22 mouse cellular contexts compared by ENCODE assay signal in genomic region chr19:36237751-36238150, GRCm38 (mm10).
A peak's percentile ranks its signal among the peaks of the same experiment; 100 is the strongest.
DNase-seq lines count a peak whose midpoint lies in the region; ATAC-seq and TF ChIP-seq lines count a peak whose summit lies in the region.
"Had no signal": no experiment of that assay in that cellular context is flagged by ENCODE, and none has a peak within 500 bp of the region (broad histone marks: within the 10 kb centered on the region; RNA-seq: fewer than 3 reads in every experiment).

No protein-coding gene starts in this region.

- peaks cover 17% of the 10 kb centered on the region; the same call in 1 of the 2 replicates for H3K4me1 ChIP-seq in lung, embryonic 15.5 days
- H3K4me1 ChIP-seq in midbrain, postnatal 0 days (ENCODE audit: insufficient read depth, low read length): no peaks in the 10 kb centered on the region
- H3K4me1 ChIP-seq: forebrain, embryonic 13.5 days; hindbrain, embryonic 12.5 days; midbrain, embryonic 13.5 days; neural tube, embryonic 12.5 days had no signal

- H3K4me2 ChIP-seq in lung, embryonic 15.5 days: no peak overlapping the region
- peak overlapping the region; percentile 25 for H3K4me2 ChIP-seq in myocyte (ENCODE audit: low read depth)
- no peak overlapping the region for H3K4me2 ChIP-seq in midbrain, postnatal 0 days (ENCODE audit: low read depth, low read length, poor library complexity, severe bottlenecking)
- H3K4me2 ChIP-seq: embryonic facial prominence, embryonic 12.5 days; forebrain, embryonic 13.5 days; hindbrain, embryonic 12.5 days; midbrain, embryonic 13.5 days; neural tube, embryonic 12.5 days had no signal

- peak overlapping the region; percentile 24; the same call in 1 of the 2 replicates for H3K27ac ChIP-seq in lung, embryonic 15.5 days
- H3K27ac ChIP-seq in midbrain, postnatal 0 days (ENCODE audit: low read depth, low read length): no peak overlapping the region
- H3K27ac ChIP-seq: embryonic facial prominence, embryonic 12.5 days; forebrain, embryonic 13.5 days; gastrocnemius, adult 2 months; hindbrain, embryonic 12.5 days; layer of hippocampus, adult 2 months; midbrain, embryonic 13.5 days; neural tube, embryonic 12.5 days had no signal

- no peaks in the 10 kb centered on the region for H3K79me2 ChIP-seq in myocyte (ENCODE audit: control insufficient read depth, insufficient read depth)

- peak; percentile 61 for DNase-seq in heart, adult 11 months
- DNase-seq in heart, postnatal 14 days: no peak
- no peak for DNase-seq in lung, postnatal 25 days (ENCODE audit: low spot score)
- peak; percentile 16 for DNase-seq in R1 (ENCODE audit: low read depth, low spot score)
- no peak for DNase-seq in T-cell, adult 2 months (ENCODE audit: low spot score)
- DNase-seq in midbrain, postnatal 0 days (ENCODE audit: low spot score): no peak
- DNase-seq: adrenal gland, postnatal 36 days; cerebellum, postnatal 25 days; gastrocnemius, adult 2 months; kidney, postnatal 25 days; layer of hippocampus, postnatal 36 days; right cerebral cortex, postnatal 14 days had no signal

- no peaks in the 10 kb centered on the region for H3K9me3 ChIP-seq in lung, embryonic 15.5 days
- no peaks in the 10 kb centered on the region for H3K9me3 ChIP-seq in midbrain, postnatal 0 days (ENCODE audit: low read length)
- H3K9me3 ChIP-seq: embryonic facial prominence, embryonic 12.5 days; forebrain, embryonic 13.5 days; hindbrain, embryonic 12.5 days; megakaryocyte, embryonic 14.5 days; midbrain, embryonic 13.5 days; neural tube, embryonic 12.5 days had no signal

- TF ChIP-seq CTCF in midbrain, postnatal 0 days (IDR thresholded peaks at IDR 0.05): no peak

- TF ChIP-seq POLR2A in myocyte (IDR thresholded peaks at IDR 0.05; ENCODE audit: insufficient read length, low read depth): no peak

- H3K9ac ChIP-seq in lung, embryonic 15.5 days: no peak overlapping the region
- no peak overlapping the region for H3K9ac ChIP-seq in midbrain, postnatal 0 days (replicated peaks; ENCODE audit: low read length, poor library complexity, severe bottlenecking)
- H3K9ac ChIP-seq: embryonic facial prominence, embryonic 12.5 days; forebrain, embryonic 13.5 days; hindbrain, embryonic 12.5 days; midbrain, embryonic 13.5 days; neural tube, embryonic 12.5 days had no signal

- no peak for ATAC-seq in lung, embryonic 15.5 days (ENCODE audit: borderline replicate concordance, extremely low read depth, low FRiP score, low TSS enrichment)
- ATAC-seq in midbrain, postnatal 0 days (ENCODE audit: low FRiP score): no peak
- ATAC-seq: forebrain, embryonic 13.5 days; intestine, postnatal 0 days; midbrain, embryonic 13.5 days had no signal

- H3ac ChIP-seq in myocyte (ENCODE audit: control insufficient read depth, insufficient read length): no peak overlapping the region

- intact Hi-C loops in heart, postnatal 14 days (cut with DNase I): no loop called here

- H3K4me3 ChIP-seq in lung, embryonic 15.5 days: no peak overlapping the region
- no peak overlapping the region for H3K4me3 ChIP-seq in myocyte
- no peak overlapping the region for H3K4me3 ChIP-seq in midbrain, postnatal 0 days (ENCODE audit: low read depth, low read length)
- H3K4me3 ChIP-seq: embryonic facial prominence, embryonic 12.5 days; forebrain, embryonic 13.5 days; gastrocnemius, adult 2 months; hindbrain, embryonic 12.5 days; layer of hippocampus, adult 2 months; megakaryocyte, embryonic 14.5 days; midbrain, embryonic 13.5 days; neural tube, embryonic 12.5 days had no signal

- H3K36me3 ChIP-seq in lung, embryonic 15.5 days: no peaks in the 10 kb centered on the region
- H3K36me3 ChIP-seq in myocyte (ENCODE audit: control insufficient read depth, insufficient read depth): no peaks in the 10 kb centered on the region
- H3K36me3 ChIP-seq in midbrain, postnatal 0 days (ENCODE audit: insufficient read depth, low read length): no peaks in the 10 kb centered on the region
- H3K36me3 ChIP-seq: embryonic facial prominence, embryonic 12.5 days; hindbrain, embryonic 12.5 days; midbrain, embryonic 13.5 days; neural tube, embryonic 12.5 days had no signal

- WGBS in lung, embryonic 15.5 days: 46% methylated on average over 3 of the region's 3 CpGs
- WGBS in midbrain, postnatal 0 days: 57% methylated on average over 3 of the region's 3 CpGs

- H3K27me3 ChIP-seq in lung, embryonic 15.5 days: no peaks in the 10 kb centered on the region
- no peaks in the 10 kb centered on the region for H3K27me3 ChIP-seq in myocyte (ENCODE audit: control insufficient read depth, insufficient read depth, insufficient read length)
- H3K27me3 ChIP-seq in midbrain, postnatal 0 days (ENCODE audit: insufficient read depth, low read length): no peaks in the 10 kb centered on the region
- H3K27me3 ChIP-seq: embryonic facial prominence, embryonic 12.5 days; forebrain, embryonic 13.5 days; hindbrain, embryonic 12.5 days; megakaryocyte, embryonic 14.5 days; midbrain, embryonic 13.5 days; neural tube, embryonic 12.5 days had no signal

TF ChIP-seq in myocyte, 11 proteins besides CTCF, POLR2A, EP300 and RAD21:
- no peak for TF ChIP-seq CEBPB (IDR thresholded peaks at IDR 0.05; ENCODE audit: insufficient read depth, poor library complexity, severe bottlenecking)
- no peak for TF ChIP-seq MYOD1 (IDR thresholded peaks at IDR 0.05; ENCODE audit: control insufficient read depth in 1 of 3, insufficient read length in 2 of 3, low read depth in 2 of 3)
- TF ChIP-seq TCF3 (IDR thresholded peaks at IDR 0.05; ENCODE audit: insufficient read length, low read depth): no peak
- TF ChIP-seq E2F4 (IDR thresholded peaks at IDR 0.05; ENCODE audit: insufficient read depth): no peak
- no peak for TF ChIP-seq TCF12 (IDR thresholded peaks at IDR 0.05; ENCODE audit: insufficient read depth, poor library complexity, severe bottlenecking)
- no peak for TF ChIP-seq REST (IDR thresholded peaks at IDR 0.05; ENCODE audit: insufficient read depth, insufficient read length)
- TF ChIP-seq USF1 (IDR thresholded peaks at IDR 0.05; ENCODE audit: low read depth): no peak
- no peak for TF ChIP-seq SRF (IDR thresholded peaks at IDR 0.05; ENCODE audit: control insufficient read depth, insufficient read length, low read depth)

Comparison
In these comparisons a context has a peak if more than half of its experiments do, and no peak if none do; other contexts are left out.
1. DNase-seq: peak in heart, adult 11 months (single experiment) and R1 (single experiment); none in heart, postnatal 14 days (0 of 2), lung, postnatal 25 days (single experiment), T-cell, adult 2 months (single experiment) and midbrain, postnatal 0 days (single experiment).